Mouse (Mus musculus) MEL (cell line): ENCODE data around the gene Fezf2.

Source experiments
- CTCF ChIP-seq, 3 experiments: IDR thresholded peaks in 2 of 3; conservative IDR thresholded peaks in 1 of 3; 2 replicates each; pipeline ENCODE4 v1.5.1; 2011 to 2012; ENCODE audit warnings: low read length in 3 of 3, low read depth in 2 of 3, mild to moderate bottlenecking in 2 of 3, improper control_type of control experiment in 1 of 3, inconsistent platforms in 1 of 3, mixed read lengths in 1 of 3, moderate library complexity in 1 of 3; ENCODE audit not compliant: control insufficient read depth in 1 of 3, insufficient read depth in 1 of 3, poor library complexity in 1 of 3, severe bottlenecking in 1 of 3
- E2F4 ChIP-seq: IDR thresholded peaks from 2 replicates; pipeline ENCODE4 v1.6.1; 2011; ENCODE audit warnings: low read depth, low read length, improper control_type of control experiment, borderline replicate concordance
- EP300 ChIP-seq, 2 experiments: IDR thresholded peaks; 2 replicates each; pipeline ENCODE4 v1.6.1; 2011; ENCODE audit warnings: improper control_type of control experiment in 2 of 2, low read length in 2 of 2, low read depth in 1 of 2, mild to moderate bottlenecking in 1 of 2
- GABPA ChIP-seq: IDR thresholded peaks from 2 replicates; pipeline ENCODE4 v1.6.1; 2012; ENCODE audit warnings: low read depth, mild to moderate bottlenecking, inconsistent platforms, low read length, improper control_type of control experiment, moderate library complexity
- GATA1 ChIP-seq: IDR thresholded peaks from 2 replicates; pipeline ENCODE4 v1.6.1; 2011; ENCODE audit warnings: low read depth, low read length, improper control_type of control experiment
- MEF2A ChIP-seq: IDR thresholded peaks from 2 replicates; pipeline ENCODE4 v1.6.1; 2014; ENCODE audit warnings: low read depth, mild to moderate bottlenecking, inconsistent platforms, low read length, improper control_type of control experiment; ENCODE audit not compliant: poor library complexity, insufficient replicate concordance, severe bottlenecking; ENCODE audit errors: extremely low read depth
- POLR2A ChIP-seq, 2 experiments: IDR thresholded peaks; 2 replicates each; pipeline ENCODE4 v1.6.1; 2011 to 2012; ENCODE audit warnings: low read length in 2 of 2, mild to moderate bottlenecking in 2 of 2, control low read depth in 1 of 2, improper control_type of control experiment in 1 of 2, low read depth in 1 of 2, moderate library complexity in 1 of 2; ENCODE audit not compliant: control insufficient read depth in 1 of 2, insufficient read depth in 1 of 2, poor library complexity in 1 of 2
- POLR2AphosphoS5 ChIP-seq: IDR thresholded peaks from 2 replicates; pipeline ENCODE4 v1.6.1; 2012; ENCODE audit warnings: low read depth, borderline replicate concordance, mild to moderate bottlenecking, inconsistent platforms, low read length, moderate library complexity, mixed read lengths
- TCF12 ChIP-seq: IDR thresholded peaks from 2 replicates; pipeline ENCODE4 v1.6.1; 2014; ENCODE audit warnings: low read depth, mild to moderate bottlenecking, inconsistent platforms, low read length, improper control_type of control experiment, moderate library complexity
- USF1 ChIP-seq: IDR thresholded peaks from 2 replicates; pipeline ENCODE4 v1.6.1; 2014; ENCODE audit warnings: low read depth, mild to moderate bottlenecking, inconsistent platforms, low read length, improper control_type of control experiment, moderate library complexity

GRCm38 (mm10) chr14:12338811-12339565 is 9.0 kb downstream of the Fezf2 start:
- TF ChIP-seq POLR2A (IDR thresholded peaks at IDR 0.05; ENCODE audit: control insufficient read depth in 1 of 2, insufficient read depth in 1 of 2, low read depth in 1 of 2, low read length in 2 of 2, poor library complexity in 1 of 2), result no peak
- TF ChIP-seq CTCF (IDR thresholded peaks at IDR 0.05 in 2 of 3, conservative IDR thresholded peaks at IDR 0.05 in 1 of 3; ENCODE audit: control insufficient read depth in 1 of 3, insufficient read depth in 1 of 3, low read depth in 2 of 3, low read length in 3 of 3, poor library complexity in 1 of 3, severe bottlenecking in 1 of 3), result no peak
- TF ChIP-seq TCF12, result no peak
- TF ChIP-seq POLR2AphosphoS5, result no peak
- TF ChIP-seq MEF2A, result no peak
- no peak for TF ChIP-seq GABPA
- no peak for TF ChIP-seq USF1
- TF ChIP-seq E2F4, result no peak
- no peak for TF ChIP-seq GATA1
- no peak for TF ChIP-seq EP300 (IDR thresholded peaks at IDR 0.05; ENCODE audit: low read depth in 1 of 2, low read length in 2 of 2)
